Mouse (Mus musculus) bone marrow macrophage, adult 2 months (primary cell): ENCODE data around the gene Zc3h10. TPM values are rescaled to one million over a fixed set of nuclear protein-coding genes. Genes with fewer than 3 reads are reported as not detected.
A peak's percentile ranks its signal among the peaks of the same experiment; 100 is the strongest.

ENCODE experiments used
- H3K27ac ChIP-seq: 2 replicates; pipeline ENCODE4 v1.5.1; 2012; ENCODE audit warnings: low read depth, low read length; ENCODE audit not compliant: insufficient read depth
- H3K4me1 ChIP-seq: 2 replicates; pipeline ENCODE4 v1.6.1; 2012; ENCODE audit warnings: low read length; ENCODE audit not compliant: control insufficient read depth, insufficient read depth
- H3K4me3 ChIP-seq: 2 replicates; pipeline ENCODE4 v1.5.1; 2012; ENCODE audit warnings: mild to moderate bottlenecking, low read length, moderate library complexity; ENCODE audit not compliant: insufficient read depth
- CTCF ChIP-seq: IDR thresholded peaks from 2 replicates; pipeline ENCODE4 v1.5.1; 2012; ENCODE audit warnings: low read depth, mild to moderate bottlenecking, low read length, moderate library complexity
- POLR2A ChIP-seq: IDR thresholded peaks from 2 replicates; pipeline ENCODE4 v1.6.1; 2012; ENCODE audit warnings: mild to moderate bottlenecking, low read depth, low read length, borderline replicate concordance
- polyA plus RNA-seq: library from polyadenylated mRNA; stranded (reverse); fragments of >200 nt; gene quantifications from 2 replicates; pipeline ENCODE4 v1.2.4, GENCODE M21; 2012; ENCODE audit not compliant: missing spikeins, insufficient read depth, insufficient read length

Zc3h10 gene
- polyA plus RNA-seq, 1 experiment: 15.4 TPM

DNA sequence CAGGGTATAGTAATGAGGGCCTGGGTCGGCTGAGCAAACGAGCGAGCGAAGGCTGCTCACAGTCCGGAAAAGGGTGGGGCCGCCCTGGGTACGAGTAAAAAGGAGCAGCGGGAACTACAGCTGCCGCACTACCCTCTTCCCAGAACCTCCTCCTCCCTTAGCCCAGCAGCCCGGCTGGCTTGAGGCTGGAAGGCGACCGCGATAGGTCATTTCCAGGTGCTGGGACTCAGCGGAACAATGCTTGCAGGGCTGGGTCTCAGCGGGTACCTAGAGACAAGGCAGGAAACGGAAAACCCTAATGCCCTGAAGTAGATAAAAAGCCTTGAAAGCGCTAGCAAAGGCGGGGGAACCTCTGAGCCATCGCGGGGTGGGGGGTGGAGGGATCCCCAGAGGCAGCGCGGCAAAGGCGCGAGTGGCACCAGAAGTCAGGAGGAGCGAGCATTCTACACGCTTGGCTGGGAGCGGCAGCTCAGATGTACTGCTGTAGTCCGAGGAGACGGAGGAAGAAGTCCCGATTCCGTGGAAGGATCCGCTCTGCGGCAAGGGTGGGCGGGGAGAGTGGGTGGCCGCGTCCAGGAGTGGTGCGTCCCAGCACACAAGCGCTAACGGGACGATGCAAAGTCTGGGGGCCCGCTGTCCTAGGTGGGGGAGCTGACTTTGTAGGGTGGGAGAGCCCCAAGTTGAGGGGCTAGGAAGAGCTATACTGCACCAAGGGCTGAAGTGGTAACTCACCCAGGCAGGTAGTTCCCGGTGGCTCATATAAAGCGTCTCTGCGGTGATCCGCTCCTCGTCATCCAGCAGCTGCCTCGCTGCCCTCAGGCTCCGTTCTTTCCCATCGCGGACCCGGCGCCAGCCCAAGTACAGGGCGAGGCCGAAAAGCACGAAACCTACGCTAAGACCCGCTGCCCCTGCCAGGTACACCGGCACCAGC is 22.6 kb downstream of the Zc3h10 start:
- TF ChIP-seq POLR2A (0 out of 2 replicates have a peak, but pooled peaks have one; percentile 40), CTCF (no peak; the same call in 1 of the 2 replicates)
- H3K27ac ChIP-seq: peak overlapping the region; percentile 53
- peak overlapping the region; percentile 83 for H3K4me3 ChIP-seq
- H3K4me1 ChIP-seq: peaks cover 32% of the 10 kb centered on the region

DNA sequence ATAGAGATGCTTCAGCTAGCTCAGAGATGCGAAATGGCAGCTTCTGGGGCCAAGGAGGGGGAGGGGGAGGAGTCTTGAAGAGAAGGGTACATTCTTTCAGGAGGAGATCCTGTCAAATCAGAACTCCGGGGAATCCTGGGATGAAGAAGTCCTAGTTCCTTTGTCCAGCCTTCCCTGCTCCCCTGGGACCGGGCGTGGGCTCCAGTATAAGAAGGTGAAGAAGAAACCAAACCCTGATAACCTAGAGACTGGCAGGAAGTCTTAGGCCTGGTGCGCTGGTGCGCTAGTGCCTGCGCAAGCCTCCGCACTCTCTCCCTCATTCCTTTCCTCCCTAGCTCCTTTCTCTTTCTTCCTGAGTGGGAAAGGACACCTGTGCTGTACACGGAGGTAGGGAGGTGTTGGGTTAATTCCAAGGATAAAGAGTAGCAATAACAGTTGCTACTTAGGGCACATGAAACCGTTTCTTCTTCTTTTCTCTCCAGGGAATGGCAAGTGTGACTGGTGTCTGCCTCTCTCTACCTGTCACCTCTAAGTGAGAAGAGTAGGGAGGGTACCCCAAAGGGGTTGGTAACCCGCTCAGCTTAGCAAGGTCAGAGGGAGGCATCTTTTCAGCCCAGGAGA is 23.4 kb downstream of the Zc3h10 start:
- H3K4me3 ChIP-seq: peak overlapping the region; percentile 83
- no peak overlapping the region for H3K27ac ChIP-seq
- H3K4me1 ChIP-seq: peaks cover 24% of the 10 kb centered on the region
- no peak for TF ChIP-seq POLR2A
- no peak for TF ChIP-seq CTCF

DNA sequence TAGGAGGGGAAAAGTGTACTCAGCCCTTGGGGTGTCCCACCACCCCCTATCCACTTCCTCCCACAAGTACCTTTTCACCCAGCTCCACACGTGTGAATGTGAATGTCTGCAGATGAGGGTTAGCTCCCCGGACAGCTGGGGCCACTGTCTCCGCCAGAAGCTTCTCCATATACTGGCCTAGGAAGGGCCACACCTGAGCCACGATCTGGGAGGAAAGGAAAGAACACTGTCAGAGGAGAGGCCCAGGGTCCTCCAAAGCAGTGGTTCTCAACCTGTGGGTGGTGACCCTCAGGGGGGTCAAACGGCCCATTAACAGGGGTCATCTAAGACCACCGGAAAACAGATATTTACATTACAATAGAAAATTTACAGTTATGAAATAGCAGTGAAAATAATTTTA is 25.2 kb downstream of the Zc3h10 start:
- Histone ChIP-seq H3K27ac (no peak overlapping the region), H3K4me1 (peaks cover 11% of the 10 kb centered on the region)

DNA sequence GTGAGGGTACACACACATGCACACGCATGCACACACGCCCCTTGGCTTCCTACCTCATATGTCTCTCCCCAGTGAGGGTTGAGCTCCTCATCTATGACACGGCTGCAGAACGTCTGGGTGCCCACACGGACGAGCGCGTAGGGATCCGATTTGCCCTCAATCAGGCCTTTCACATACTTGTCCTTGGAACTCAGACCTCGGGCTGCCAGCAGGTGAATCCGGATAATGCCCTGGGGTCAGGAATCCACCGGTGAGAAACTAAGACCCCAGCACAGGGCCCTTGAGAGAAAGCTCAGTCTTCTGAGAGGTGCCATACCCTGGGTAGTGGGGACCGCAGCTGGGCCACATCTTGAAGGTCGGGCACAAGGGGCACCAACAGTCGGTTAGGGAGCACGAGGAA is 27.0 kb downstream of the Zc3h10 start:
- TF ChIP-seq POLR2A (no peak), CTCF (no peak)
- Histone ChIP-seq H3K4me3 (no peak overlapping the region), H3K4me1 (peaks cover 10% of the 10 kb centered on the region)

More for the DNA sequence above, 25.2 kb downstream of the Zc3h10 start:
- TF ChIP-seq POLR2A (no peak), CTCF (no peak)
- H3K4me3 ChIP-seq: no peak overlapping the region

GRCm38 (mm10) chr10:128518833-128519232 is 28.7 kb downstream of the Zc3h10 start:
- H3K27ac ChIP-seq: no peak overlapping the region
- H3K4me3 ChIP-seq: no peak overlapping the region
- TF ChIP-seq POLR2A: no peak
- peak; percentile 63 for TF ChIP-seq CTCF
- peaks cover 3% of the 10 kb centered on the region for H3K4me1 ChIP-seq

More for the DNA sequence above, 27.0 kb downstream of the Zc3h10 start:
- H3K27ac ChIP-seq: no peak overlapping the region

DNA sequence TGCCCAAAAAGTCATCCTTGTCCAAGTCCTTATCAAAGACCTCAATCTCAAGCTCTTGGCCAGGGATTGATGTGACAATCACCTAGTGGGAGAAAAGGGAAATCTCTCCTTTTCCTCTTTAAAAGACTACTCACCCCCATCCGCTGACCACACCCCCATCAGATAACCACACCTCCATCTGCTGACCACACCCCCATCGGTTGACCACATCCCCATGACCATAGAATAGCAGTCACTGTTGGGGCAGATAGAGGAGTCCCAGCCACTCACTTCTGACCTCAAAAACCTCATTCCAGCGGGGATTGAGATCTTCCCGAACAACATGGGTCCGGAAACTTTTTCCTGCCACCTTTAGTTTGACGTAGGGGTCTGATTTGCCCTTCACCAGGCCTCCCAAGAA is 30.9 kb downstream of the Zc3h10 start:
- no peak overlapping the region for H3K4me3 ChIP-seq
- no peak overlapping the region for H3K27ac ChIP-seq
- H3K4me1 ChIP-seq: peaks cover 3% of the 10 kb centered on the region; the same call in 1 of the 2 replicates
- TF ChIP-seq CTCF (no peak), POLR2A (no peak)

GRCm38 (mm10) chr10:128516029-128516428 is 31.5 kb downstream of the Zc3h10 start:
- no peak for TF ChIP-seq POLR2A
- TF ChIP-seq CTCF: no peak
- no peak overlapping the region for H3K4me3 ChIP-seq
- no peak overlapping the region for H3K27ac ChIP-seq
- H3K4me1 ChIP-seq: peaks cover 3% of the 10 kb centered on the region; the same call in 1 of the 2 replicates

GRCm38 (mm10) chr10:128515044-128515443 is 32.5 kb downstream of the Zc3h10 start:
- Histone ChIP-seq H3K4me1 (peaks cover 3% of the 10 kb centered on the region; the same call in 1 of the 2 replicates), H3K27ac (no peak overlapping the region), H3K4me3 (no peak overlapping the region)
- TF ChIP-seq POLR2A: no peak
- no peak for TF ChIP-seq CTCF

DNA sequence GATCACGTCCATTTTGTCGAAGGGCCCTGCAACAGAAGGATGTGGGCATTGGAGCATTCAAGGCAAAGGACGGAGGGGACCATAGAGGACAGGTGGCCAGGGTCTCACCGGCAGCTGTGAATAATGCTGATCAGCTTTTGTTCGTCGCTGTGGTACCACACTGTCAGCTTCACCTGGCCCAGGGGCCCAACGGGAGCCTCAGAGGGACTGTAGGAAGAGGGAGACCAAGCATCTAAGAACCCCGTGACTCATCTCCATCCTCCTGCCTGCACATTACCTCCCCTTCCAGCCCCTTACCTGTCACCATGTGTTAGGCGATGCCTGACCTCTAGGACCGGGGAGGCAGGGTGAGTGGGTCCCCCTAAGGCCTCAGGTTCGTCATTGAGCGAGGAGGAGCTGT is 35.8 kb downstream of the Zc3h10 start:
- H3K4me3 ChIP-seq: no peak overlapping the region
- TF ChIP-seq POLR2A (no peak), CTCF (no peak)
- H3K27ac ChIP-seq: no peak overlapping the region
- H3K4me1 ChIP-seq: no peaks in the 10 kb centered on the region

DNA sequence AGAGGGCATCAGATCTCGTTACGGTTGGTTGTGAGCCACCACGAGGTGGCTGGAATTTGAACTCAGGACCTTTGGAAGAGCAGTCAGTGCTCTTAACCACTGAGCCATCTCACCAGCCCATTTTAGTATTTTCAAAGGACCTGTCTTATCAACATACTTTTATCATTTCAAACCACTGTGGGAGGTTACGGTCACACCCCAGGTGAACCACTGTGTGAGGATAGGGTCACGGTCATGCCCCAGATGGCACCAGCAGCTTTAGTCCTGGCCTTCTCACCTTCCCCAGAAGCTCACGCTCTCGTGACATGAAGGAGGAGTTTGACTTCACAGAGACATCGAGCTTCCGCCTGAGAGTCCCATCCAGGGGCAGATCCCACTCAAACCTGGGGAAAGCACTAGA is 36.4 kb downstream of the Zc3h10 start:
- Histone ChIP-seq H3K4me3 (no peak overlapping the region), H3K4me1 (no peaks in the 10 kb centered on the region), H3K27ac (no peak overlapping the region)
- no peak for TF ChIP-seq POLR2A
- TF ChIP-seq CTCF: no peak
